Mouse (Mus musculus) embryo, embryonic 11.5 days (tissue): ENCODE measurements around the gene Cdh13.

Source experiments
- DNase-seq: peaks from one replicate; pipeline ENCODE4 v3.0.0-alpha.2; 2012; ENCODE audit warnings: low read depth, low spot score

The Cdh13 gene

DNA sequence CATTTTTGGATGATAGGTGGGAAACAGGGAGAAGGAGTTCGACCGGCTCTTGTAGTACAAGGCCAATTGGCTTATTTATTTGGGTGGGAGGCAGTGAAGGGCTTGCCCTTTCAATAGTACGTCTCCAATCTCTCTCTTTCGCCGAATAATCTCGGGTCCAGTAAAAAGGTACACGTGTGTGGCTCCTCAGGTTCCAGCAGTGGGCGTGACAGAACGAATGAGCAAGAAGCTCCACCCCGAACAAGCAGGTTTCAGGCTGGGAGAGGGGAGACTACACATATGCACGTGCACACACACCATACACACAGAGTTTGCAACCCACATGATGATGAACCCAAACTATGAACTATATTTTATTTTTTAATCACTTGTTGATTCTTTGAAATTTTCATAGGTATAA, 653.9 kb downstream of the Cdh13 start:
- DNase-seq, result no peak

DNA sequence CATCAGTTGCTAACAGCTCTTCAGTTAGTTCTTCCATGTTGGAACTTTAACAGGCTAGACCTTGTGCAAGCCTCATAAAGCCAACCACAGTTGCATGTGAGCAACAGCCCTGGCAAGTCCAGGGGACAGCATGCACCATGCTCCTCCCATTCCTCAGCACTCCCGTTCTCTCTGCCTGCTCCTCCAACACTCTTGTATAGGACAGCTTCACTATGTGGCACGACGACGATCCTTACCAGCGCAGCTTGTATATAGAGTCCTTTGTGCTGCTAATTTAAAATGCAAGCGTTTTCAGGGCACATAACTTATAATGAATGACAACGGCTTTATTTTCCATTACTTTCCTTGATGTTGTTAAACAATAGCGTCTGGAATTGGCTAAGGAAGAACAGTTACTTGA, 654.5 kb downstream of the Cdh13 start:
- DNase-seq, result no peak

DNA sequence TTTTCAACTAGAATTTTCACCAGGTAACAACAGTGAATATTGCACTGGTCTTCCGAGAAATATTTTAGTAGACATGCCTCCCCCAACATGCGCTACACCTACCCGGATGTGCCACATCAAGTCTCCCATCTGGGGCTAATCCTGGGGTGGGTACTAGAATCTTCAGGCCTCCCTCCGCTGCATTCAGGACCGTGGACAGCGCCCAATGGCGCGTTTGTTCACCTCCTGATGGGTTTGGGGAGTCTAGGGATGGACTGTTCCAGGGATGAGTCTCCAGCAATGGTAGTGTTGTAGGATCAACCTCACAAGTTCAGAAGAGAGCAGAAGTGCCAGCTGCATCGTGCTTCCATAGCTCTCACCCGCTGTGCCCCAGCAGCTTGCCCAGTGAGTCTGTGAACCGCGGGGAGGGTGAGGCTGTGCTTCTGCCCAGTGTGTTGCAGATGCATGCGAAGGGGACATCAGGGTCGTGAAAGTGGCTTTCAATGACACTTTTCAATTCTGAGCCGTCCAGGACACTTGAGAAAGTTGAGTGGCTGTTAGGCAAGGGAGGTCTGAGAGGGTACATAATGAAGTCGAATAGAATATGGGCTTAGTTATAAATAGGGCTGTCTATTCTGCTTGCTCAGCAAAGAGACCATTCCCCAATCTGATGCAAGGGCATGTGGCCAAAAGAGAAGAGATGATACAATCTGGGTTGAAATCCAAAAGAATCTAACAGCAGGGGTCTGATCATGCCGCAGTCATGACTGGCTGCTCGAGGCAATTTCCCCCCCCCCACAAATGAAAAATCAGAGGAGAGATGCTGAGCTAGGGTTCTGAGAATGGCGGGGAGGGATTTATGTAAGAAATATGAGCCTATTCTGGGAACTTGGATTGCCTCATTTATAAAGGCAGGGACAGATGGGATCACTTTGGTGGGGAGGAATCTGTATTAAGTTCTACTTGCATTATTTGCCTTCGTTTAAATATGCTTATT, 668.5 kb downstream of the Cdh13 start:
- DNase-seq, result peak; percentile 46

GRCm38 (mm10) chr8:118956109-118956508, 672.6 kb downstream of the Cdh13 start:
- DNase-seq, result no peak

DNA sequence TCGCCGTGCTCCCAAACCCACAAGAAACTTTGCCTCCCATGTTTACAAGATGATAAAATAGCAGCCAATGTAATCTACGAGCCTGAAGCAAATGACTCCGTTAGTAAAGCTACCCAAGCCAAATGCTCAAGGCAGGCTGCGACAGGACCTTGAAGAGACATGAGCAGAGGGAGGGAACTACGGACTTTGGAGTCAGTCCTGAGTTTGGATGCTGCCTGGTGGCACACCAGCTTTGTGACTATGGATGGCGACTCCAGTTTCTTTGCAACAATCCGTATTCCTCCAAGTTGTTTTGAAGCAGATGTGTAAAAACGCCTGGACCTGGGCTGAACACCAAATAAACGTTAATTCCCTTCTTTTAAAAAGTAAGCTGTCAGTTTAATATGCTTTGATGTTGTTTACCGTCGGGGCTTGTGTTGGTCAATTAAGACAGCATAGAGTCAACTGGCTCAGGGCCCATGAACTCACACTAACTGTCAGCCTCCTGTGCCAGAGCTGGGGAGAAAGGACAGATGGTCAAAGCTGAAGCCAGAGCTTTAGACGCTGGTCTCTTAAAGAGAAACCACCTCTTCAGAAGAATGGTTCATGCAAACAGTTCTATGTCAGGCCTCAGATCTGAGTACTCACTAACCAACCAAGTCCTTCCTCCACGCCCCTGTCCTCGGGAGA, 678.5 kb downstream of the Cdh13 start:
- DNase-seq, result no peak

GRCm38 (mm10) chr8:118965101-118965840, 681.7 kb downstream of the Cdh13 start:
- no peak for DNase-seq

GRCm38 (mm10) chr8:118968896-118969295, 685.4 kb downstream of the Cdh13 start:
- no peak for DNase-seq

- DNase-seq, result peak; percentile 20
Observed at GRCm38 (mm10) chr8:118979800-118980199, 696.3 kb downstream of the Cdh13 start.

DNA sequence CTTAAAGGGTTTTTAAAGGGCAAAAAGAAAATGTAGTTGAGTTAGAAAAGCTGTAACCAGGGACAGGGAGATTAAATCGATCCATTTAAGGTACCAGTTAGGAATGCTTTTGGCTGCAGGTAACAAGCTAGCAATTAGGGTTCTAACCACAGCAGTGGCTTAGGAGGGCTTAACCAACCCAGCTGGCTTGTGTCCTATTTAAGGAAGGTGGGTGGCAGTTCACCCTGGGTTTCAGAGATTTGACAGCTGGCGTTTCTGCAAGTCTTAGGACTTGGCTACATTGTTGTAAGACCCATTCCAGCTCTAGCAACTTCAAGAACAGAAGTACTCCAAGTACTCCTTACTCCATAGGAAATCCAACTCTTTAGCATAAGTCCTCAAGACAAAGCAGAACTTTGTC, 700.2 kb downstream of the Cdh13 start:
- no peak for DNase-seq

GRCm38 (mm10) chr8:118986796-118987195, 703.3 kb downstream of the Cdh13 start:
- DNase-seq, result no peak

GRCm38 (mm10) chr8:118995641-118996188, 712.2 kb downstream of the Cdh13 start:
- DNase-seq, result no peak

DNA sequence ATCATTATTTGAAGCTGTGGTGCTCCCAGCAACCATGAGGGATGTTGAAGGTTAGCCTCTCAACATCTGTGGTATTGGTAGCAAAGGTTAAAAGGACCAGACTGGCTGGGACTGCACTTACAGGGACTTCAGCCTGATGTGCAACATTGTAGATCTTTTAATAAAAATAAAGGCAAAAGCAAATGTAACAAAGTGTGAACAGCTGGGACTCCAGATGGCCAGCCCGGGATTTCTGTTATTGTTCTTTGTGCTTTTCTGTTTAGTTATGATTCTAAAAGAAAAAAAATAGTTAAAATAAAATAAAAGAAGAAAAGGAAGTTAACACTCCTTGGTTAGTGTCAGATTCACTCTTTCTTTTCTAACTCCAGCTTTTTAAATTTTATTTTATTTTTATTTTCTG, 717.1 kb downstream of the Cdh13 start:
- no peak for DNase-seq

DNA sequence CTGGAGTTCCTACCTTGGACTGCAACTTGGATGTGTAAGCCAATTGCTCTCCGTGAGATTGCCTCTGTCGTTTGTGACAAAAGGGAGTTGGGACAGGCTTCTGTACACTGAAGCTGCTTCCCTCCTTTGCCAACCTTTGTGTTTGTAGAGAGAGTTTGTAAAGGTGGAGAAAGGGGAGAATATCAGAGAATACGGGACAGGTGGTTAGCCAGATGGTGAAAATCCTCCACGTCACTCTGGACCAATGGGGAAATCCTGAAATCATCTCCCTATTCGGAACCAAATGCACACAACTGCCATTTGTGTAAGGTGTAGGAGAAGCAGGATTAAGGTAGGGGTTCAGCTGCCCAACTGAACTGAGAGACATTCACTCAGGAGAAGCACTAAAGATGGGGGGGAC, 721.3 kb downstream of the Cdh13 start:
- no peak for DNase-seq

DNA sequence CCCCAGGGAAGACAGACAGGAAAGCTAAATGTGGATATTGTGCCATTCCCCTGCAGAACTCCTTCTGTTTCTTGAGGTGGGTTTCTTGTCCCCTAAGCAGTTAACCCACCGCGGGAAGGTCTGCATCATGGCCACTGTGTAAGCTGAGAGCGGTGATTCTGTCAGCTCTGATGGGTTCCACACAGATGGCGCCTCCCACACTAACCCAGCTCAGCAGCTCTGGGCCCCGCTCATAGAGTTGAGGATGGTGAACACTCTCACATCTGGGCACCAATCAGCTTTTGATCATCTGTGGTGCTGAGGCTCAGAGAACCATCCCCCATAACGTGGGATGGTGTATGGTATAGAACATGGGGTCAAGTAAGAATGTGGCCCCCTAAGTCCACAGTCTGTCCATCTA, 735.1 kb downstream of the Cdh13 start:
- DNase-seq, result no peak

- DNase-seq, result peak; percentile 7
Observed at GRCm38 (mm10) chr8:119020781-119021180, 737.2 kb downstream of the Cdh13 start.

- DNase-seq, result no peak
Observed at GRCm38 (mm10) chr8:119021478-119021877, 737.9 kb downstream of the Cdh13 start.

GRCm38 (mm10) chr8:119022301-119022870, 738.9 kb downstream of the Cdh13 start:
- no peak for DNase-seq

DNA sequence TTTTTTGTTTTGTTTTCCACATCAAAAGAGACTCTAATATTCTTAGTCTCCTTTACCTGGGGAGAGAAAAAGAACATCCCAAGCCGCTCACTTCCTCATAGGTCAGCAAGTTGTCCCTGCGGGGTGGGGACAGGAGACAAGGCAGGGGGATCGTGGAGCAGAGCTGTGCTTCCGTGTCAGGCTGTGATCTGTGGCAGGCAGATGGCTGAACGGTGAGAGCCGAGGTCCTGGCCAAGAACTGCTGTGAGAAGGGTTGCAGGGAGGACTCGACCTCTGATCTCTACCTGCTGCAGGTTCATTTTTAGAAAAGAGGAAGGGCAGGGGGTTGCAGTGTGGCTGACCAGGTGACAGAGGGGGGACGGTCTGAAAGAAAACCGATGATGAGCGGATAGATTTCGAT, 749.9 kb downstream of the Cdh13 start:
- DNase-seq, result no peak

DNA sequence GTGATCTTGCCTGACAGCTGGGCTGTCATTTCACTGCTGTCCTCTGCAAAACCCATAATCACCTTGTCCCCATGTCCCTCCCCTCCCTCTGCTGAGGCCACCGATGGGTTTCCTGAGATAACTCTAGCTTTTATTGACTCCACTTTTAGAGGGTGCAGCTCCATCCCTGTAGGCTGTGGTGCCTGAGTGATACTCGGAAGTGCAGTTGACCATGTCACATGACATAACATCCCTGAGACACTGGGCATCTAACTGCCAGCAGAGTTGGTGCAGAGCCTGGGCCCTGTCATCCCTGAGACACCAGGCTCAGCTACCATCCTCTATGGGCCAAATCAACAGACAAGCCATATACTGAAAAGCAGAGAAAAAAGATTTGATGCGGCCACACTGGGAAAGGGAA, 750.5 kb downstream of the Cdh13 start:
- DNase-seq, result no peak

DNA sequence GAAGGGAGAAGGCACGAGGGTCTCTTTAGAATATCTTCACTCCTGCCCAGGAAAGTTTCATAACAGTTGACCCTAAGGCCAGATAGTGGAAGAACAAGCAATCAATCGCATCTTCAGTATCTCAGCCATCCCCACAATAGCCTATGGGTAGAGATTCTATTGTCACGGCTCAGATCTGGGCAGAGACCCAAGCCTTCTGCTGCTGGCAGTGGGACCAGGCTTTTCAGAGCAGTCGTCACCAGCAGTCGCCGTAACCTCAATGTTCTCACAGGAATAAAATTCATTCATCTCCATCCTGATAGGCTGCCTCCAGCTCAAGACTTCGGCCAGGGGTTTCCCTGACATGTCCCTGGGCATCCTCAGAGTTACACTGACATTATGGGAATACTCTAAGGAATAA, 751.6 kb downstream of the Cdh13 start:
- DNase-seq, result no peak

GRCm38 (mm10) chr8:119037571-119037970, 754.0 kb downstream of the Cdh13 start:
- no peak for DNase-seq

- DNase-seq, result no peak
Observed at GRCm38 (mm10) chr8:119039358-119039757, 755.8 kb downstream of the Cdh13 start.
